Mouse (Mus musculus): ENCODE data around the gene Fgf18. TPM values are rescaled to one million over a fixed set of nuclear protein-coding genes. Genes with fewer than 3 reads are reported as not detected.

The Fgf18 gene
- polyA plus RNA-seq, 1 experiment from 2014 or later: 0.56 TPM

- no peak overlapping the region for H3K27ac ChIP-seq (ENCODE audit: low read depth, low read length)
- no peaks in the 10 kb centered on the region for H3K4me1 ChIP-seq (replicated peaks; ENCODE audit: control insufficient read depth, insufficient read depth, low read length)
- peaks cover 53% of the 10 kb centered on the region for H3K27me3 ChIP-seq (replicated peaks; ENCODE audit: control insufficient read depth, insufficient read depth, low read length)
- H3K4me3 ChIP-seq (ENCODE audit: low read depth, low read length): no peak overlapping the region
- no peaks in the 10 kb centered on the region for H3K9me3 ChIP-seq (ENCODE audit: control insufficient read depth, low read length)
- no peak for ATAC-seq (replicated peaks; ENCODE audit: low FRiP score)
- H3K36me3 ChIP-seq (ENCODE audit: control insufficient read depth, insufficient read depth, low read length): no peaks in the 10 kb centered on the region
- no peak for DNase-seq (ENCODE audit: low spot score)
- no peak overlapping the region for H3K4me2 ChIP-seq
- 32% methylated on average over 20 of the region's 20 CpGs for WGBS
- H3K9ac ChIP-seq (ENCODE audit: low read depth, low read length): no peak overlapping the region
Observed at GRCm38 (mm10) chr11:33176525-33177245, 29.5 kb upstream of the Fgf18 start.

GRCm38 (mm10) chr11:33175768-33176167, 28.6 kb upstream of the Fgf18 start:
- Histone ChIP-seq H3K27ac (ENCODE audit: low read depth, low read length) (no peak overlapping the region), H3K9ac (ENCODE audit: low read depth, low read length) (no peak overlapping the region), H3K9me3 (ENCODE audit: control insufficient read depth, low read length) (no peaks in the 10 kb centered on the region), H3K4me2 (no peak overlapping the region), H3K4me3 (ENCODE audit: low read depth, low read length) (no peak overlapping the region), H3K4me1 (replicated peaks; ENCODE audit: control insufficient read depth, insufficient read depth, low read length) (no peaks in the 10 kb centered on the region), H3K36me3 (ENCODE audit: control insufficient read depth, insufficient read depth, low read length) (no peaks in the 10 kb centered on the region), H3K27me3 (replicated peaks; ENCODE audit: control insufficient read depth, insufficient read depth, low read length) (peaks cover 45% of the 10 kb centered on the region)
- WGBS: 66% methylated on average over 3 of the region's 3 CpGs
- ATAC-seq (replicated peaks; ENCODE audit: low FRiP score): no peak
- DNase-seq (ENCODE audit: low spot score): no peak

GRCm38 (mm10) chr11:33170489-33170888, 23.3 kb upstream of the Fgf18 start:
- H3K4me2 ChIP-seq: no peak overlapping the region
- H3K36me3 ChIP-seq (ENCODE audit: control insufficient read depth, insufficient read depth, low read length): no peaks in the 10 kb centered on the region
- H3K4me3 ChIP-seq (ENCODE audit: low read depth, low read length): no peak overlapping the region
- no peak overlapping the region for H3K27ac ChIP-seq (ENCODE audit: low read depth, low read length)
- no peaks in the 10 kb centered on the region for H3K9me3 ChIP-seq (ENCODE audit: control insufficient read depth, low read length)
- 10% methylated on average over 9 of the region's 9 CpGs for WGBS
- ATAC-seq (replicated peaks; ENCODE audit: low FRiP score): no peak
- H3K4me1 ChIP-seq (replicated peaks; ENCODE audit: control insufficient read depth, insufficient read depth, low read length): no peaks in the 10 kb centered on the region
- H3K27me3 ChIP-seq (replicated peaks; ENCODE audit: control insufficient read depth, insufficient read depth, low read length): peaks cover 17% of the 10 kb centered on the region
- no peak for DNase-seq (ENCODE audit: low spot score)
- no peak overlapping the region for H3K9ac ChIP-seq (ENCODE audit: low read depth, low read length)

- Histone ChIP-seq H3K27me3 (replicated peaks; ENCODE audit: control insufficient read depth, insufficient read depth, low read length) (0 out of 2 replicates have a peak, but pooled peaks cover 3% of the 10 kb centered on the region), H3K4me1 (replicated peaks; ENCODE audit: control insufficient read depth, insufficient read depth, low read length) (peaks cover 5% of the 10 kb centered on the region; the same call in 1 of the 2 replicates), H3K9ac (ENCODE audit: low read depth, low read length) (peak within 1 kb of the TSS; percentile 99), H3K36me3 (ENCODE audit: control insufficient read depth, insufficient read depth, low read length) (peaks cover 10% of the 10 kb centered on the region), H3K27ac (ENCODE audit: low read depth, low read length) (peak within 1 kb of the TSS; percentile 92), H3K4me3 (ENCODE audit: low read depth, low read length) (peak within 1 kb of the TSS; percentile 98), H3K4me2 (peak within 1 kb of the TSS; percentile 78), H3K9me3 (ENCODE audit: control insufficient read depth, low read length) (no peaks in the 10 kb centered on the region)
- ATAC-seq (replicated peaks; ENCODE audit: low FRiP score) (peak; percentile 92), DNase-seq (ENCODE audit: low spot score) (peak; percentile 99)
- WGBS: 3% methylated on average over 49 of the region's 49 CpGs
Observed at GRCm38 (mm10) chr11:33162998-33163506, 15.9 kb upstream of the Fgf18 start, which contains the start of gene Npm1. Gene Npm1, minus strand, starts transcription at chr11:33163206.

- peak; percentile 76 for DNase-seq (ENCODE audit: low spot score)
- Histone ChIP-seq H3K4me2 (peak overlapping the region; percentile 78), H3K4me1 (replicated peaks; ENCODE audit: control insufficient read depth, insufficient read depth, low read length) (peaks cover 5% of the 10 kb centered on the region; the same call in 1 of the 2 replicates), H3K9ac (ENCODE audit: low read depth, low read length) (peak overlapping the region; percentile 99), H3K27ac (ENCODE audit: low read depth, low read length) (peak overlapping the region; percentile 89), H3K9me3 (ENCODE audit: control insufficient read depth, low read length) (no peaks in the 10 kb centered on the region), H3K4me3 (ENCODE audit: low read depth, low read length) (peak overlapping the region; percentile 98), H3K27me3 (replicated peaks; ENCODE audit: control insufficient read depth, insufficient read depth, low read length) (0 out of 2 replicates have a peak, but pooled peaks cover 1% of the 10 kb centered on the region), H3K36me3 (ENCODE audit: control insufficient read depth, insufficient read depth, low read length) (peaks cover 16% of the 10 kb centered on the region)
- ATAC-seq (replicated peaks; ENCODE audit: low FRiP score): peak; percentile 56
- 2% methylated on average over 53 of the region's 53 CpGs for WGBS
Observed at GRCm38 (mm10) chr11:33162211-33162997, 15.2 kb upstream of the Fgf18 start.

- Histone ChIP-seq H3K9me3 (ENCODE audit: control insufficient read depth, low read length) (no peaks in the 10 kb centered on the region), H3K27me3 (replicated peaks; ENCODE audit: control insufficient read depth, insufficient read depth, low read length) (no peaks in the 10 kb centered on the region), H3K4me2 (peak overlapping the region; percentile 78), H3K9ac (ENCODE audit: low read depth, low read length) (no peak overlapping the region), H3K4me3 (ENCODE audit: low read depth, low read length) (no peak overlapping the region), H3K27ac (ENCODE audit: low read depth, low read length) (no peak overlapping the region), H3K36me3 (ENCODE audit: control insufficient read depth, insufficient read depth, low read length) (peaks cover 26% of the 10 kb centered on the region), H3K4me1 (replicated peaks; ENCODE audit: control insufficient read depth, insufficient read depth, low read length) (peaks cover 5% of the 10 kb centered on the region; the same call in 1 of the 2 replicates)
- DNase-seq (ENCODE audit: low spot score) (no peak), ATAC-seq (replicated peaks; ENCODE audit: low FRiP score) (no peak)
- 82% methylated on average over 3 of the region's 3 CpGs for WGBS
Observed at GRCm38 (mm10) chr11:33159741-33160140, 12.5 kb upstream of the Fgf18 start.

GRCm38 (mm10) chr11:33157453-33158196, 10.4 kb upstream of the Fgf18 start:
- WGBS: 75% methylated on average over 2 of the region's 2 CpGs
- Histone ChIP-seq H3K27ac (ENCODE audit: low read depth, low read length) (no peak overlapping the region), H3K4me1 (replicated peaks; ENCODE audit: control insufficient read depth, insufficient read depth, low read length) (peaks cover 2% of the 10 kb centered on the region; the same call in 1 of the 2 replicates), H3K27me3 (replicated peaks; ENCODE audit: control insufficient read depth, insufficient read depth, low read length) (no peaks in the 10 kb centered on the region), H3K4me3 (ENCODE audit: low read depth, low read length) (no peak overlapping the region), H3K9me3 (ENCODE audit: control insufficient read depth, low read length) (no peaks in the 10 kb centered on the region), H3K9ac (ENCODE audit: low read depth, low read length) (no peak overlapping the region), H3K36me3 (ENCODE audit: control insufficient read depth, insufficient read depth, low read length) (peaks cover 32% of the 10 kb centered on the region), H3K4me2 (no peak overlapping the region)
- no peak for ATAC-seq (replicated peaks; ENCODE audit: low FRiP score)
- DNase-seq (ENCODE audit: low spot score): no peak

GRCm38 (mm10) chr11:33156436-33157015, 9.3 kb upstream of the Fgf18 start:
- no peaks in the 10 kb centered on the region for H3K27me3 ChIP-seq (replicated peaks; ENCODE audit: control insufficient read depth, insufficient read depth, low read length)
- H3K4me3 ChIP-seq (ENCODE audit: low read depth, low read length): no peak overlapping the region
- no peak overlapping the region for H3K4me2 ChIP-seq
- no peak overlapping the region for H3K9ac ChIP-seq (ENCODE audit: low read depth, low read length)
- 89% methylated on average over 4 of the region's 4 CpGs for WGBS
- H3K9me3 ChIP-seq (ENCODE audit: control insufficient read depth, low read length): no peaks in the 10 kb centered on the region
- no peak overlapping the region for H3K27ac ChIP-seq (ENCODE audit: low read depth, low read length)
- H3K36me3 ChIP-seq (ENCODE audit: control insufficient read depth, insufficient read depth, low read length): peaks cover 38% of the 10 kb centered on the region
- no peak for DNase-seq (ENCODE audit: low spot score)
- ATAC-seq (replicated peaks; ENCODE audit: low FRiP score): no peak
- H3K4me1 ChIP-seq (replicated peaks; ENCODE audit: control insufficient read depth, insufficient read depth, low read length): peaks cover 2% of the 10 kb centered on the region; the same call in 1 of the 2 replicates

Data from liver, embryonic 11.5 days (tissue).